Mouse (Mus musculus) intestine, embryonic 16.5 days (tissue): ENCODE results near the gene Sppl3. TPM values are rescaled to one million over a fixed set of nuclear protein-coding genes. Genes with fewer than 3 reads are reported as not detected.

Source experiments
- ATAC-seq: fragments of 200-750 bp; cut with Nextera tagmentation; 2 replicates; pipeline ENCODE4 v1.8.0; 2017; ENCODE audit warnings: moderate TSS enrichment, moderate library complexity
- H3K27ac ChIP-seq: fragments of 300-500 bp; sonication (generic); 2 replicates; pipeline ENCODE4 v1.5.1; 2014; ENCODE audit warnings: mild to moderate bottlenecking, low read length
- H3K27me3 ChIP-seq: fragments of 300-500 bp; sonication (generic); replicated peaks from 2 replicates; pipeline ENCODE4 v1.6.1; 2014; ENCODE audit warnings: low read length, control low read depth, mixed read lengths; ENCODE audit not compliant: control insufficient read depth, insufficient read depth
- H3K36me3 ChIP-seq: fragments of 300-500 bp; sonication (generic); 2 replicates; pipeline ENCODE4 v1.6.1; 2014; ENCODE audit warnings: low read length, control low read depth; ENCODE audit not compliant: control insufficient read depth, insufficient read depth
- H3K4me1 ChIP-seq: fragments of 300-500 bp; sonication (generic); 2 replicates; pipeline ENCODE4 v1.6.1; 2014; ENCODE audit warnings: low read length, control low read depth, mixed read lengths; ENCODE audit not compliant: control insufficient read depth, insufficient read depth
- H3K4me2 ChIP-seq: fragments of 300-500 bp; sonication (generic); 2 replicates; pipeline ENCODE4 v1.6.1; 2014; ENCODE audit warnings: low read depth, low read length, control low read depth
- H3K4me3 ChIP-seq: fragments of 300-500 bp; sonication (generic); 2 replicates; pipeline ENCODE4 v1.5.1; 2014; ENCODE audit warnings: mild to moderate bottlenecking, low read length
- H3K9ac ChIP-seq: fragments of 300-500 bp; sonication (generic); 2 replicates; pipeline ENCODE4 v1.6.1; 2014; ENCODE audit warnings: low read depth, low read length
- H3K9me3 ChIP-seq: fragments of 300-500 bp; sonication (generic); 2 replicates; pipeline ENCODE4 v1.6.1; 2016; ENCODE audit warnings: low read length, control low read depth; ENCODE audit not compliant: control insufficient read depth
- WGBS: fragments of 180-500 bp; shearing (Covaris S2); extraction: QIAGEN DNeasy Blood & Tissue Kit; methylation state at CpG from one replicate; pipeline ENCODE4 v1.1.7; 2014; 5-methylcytosine and 5-hydroxymethylcytosine counted together
- polyA plus RNA-seq: library from polyadenylated mRNA; unstranded; fragments of >200 nt; fragmentation: Nextera tagmentation; extraction: Ambion mirVana; gene quantifications from 2 replicates; pipeline ENCODE4 v1.2.1, GENCODE M21; 2015

The Sppl3 gene
- polyA plus RNA-seq, 1 experiment from 2014 or later: 8.6 TPM

- Histone ChIP-seq H3K36me3 (peaks cover 12% of the 10 kb centered on the region), H3K27ac (no peak overlapping the region), H3K9me3 (no peaks in the 10 kb centered on the region), H3K4me2 (no peak overlapping the region), H3K4me1 (peaks cover 9% of the 10 kb centered on the region; the same call in 1 of the 2 replicates), H3K27me3 (no peaks in the 10 kb centered on the region), H3K9ac (no peak overlapping the region), H3K4me3 (no peak overlapping the region)
- ATAC-seq: no peak
- 82% methylated on average over 13 of the region's 13 CpGs for WGBS
Observed at GRCm38 (mm10) chr5:115117467-115117866, 106.5 kb downstream of the Sppl3 start.

DNA sequence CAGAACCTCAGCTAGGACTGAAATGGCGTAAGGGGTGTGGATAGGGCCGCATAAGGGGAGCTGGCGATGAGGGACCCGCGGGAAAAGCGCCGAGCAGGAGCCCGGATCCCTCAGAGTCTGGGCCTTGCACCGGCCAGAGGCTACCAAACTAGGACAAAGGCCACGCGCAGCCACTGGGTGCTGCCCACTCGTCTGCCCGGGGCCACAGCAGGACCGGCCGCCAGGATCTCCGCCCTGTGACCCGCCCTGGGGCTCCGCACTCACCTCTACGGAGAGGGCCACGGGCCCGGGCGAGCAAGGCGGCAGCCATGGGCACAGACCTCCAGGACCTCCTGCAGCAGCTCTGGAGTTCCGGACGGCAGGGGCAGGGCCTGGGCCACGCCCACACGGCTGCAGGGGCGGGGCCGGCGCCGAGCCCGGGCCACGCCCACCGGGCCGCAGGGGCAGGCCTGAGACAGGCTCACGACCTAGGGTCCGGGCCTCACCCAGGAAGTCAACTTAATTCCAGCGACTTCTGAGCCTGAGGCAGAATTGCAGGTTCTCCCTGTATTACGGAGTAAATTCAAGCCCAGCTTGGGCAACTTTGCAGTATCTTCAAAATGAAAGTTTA lies 108.1 kb downstream of the Sppl3 start, which contains the start of gene Acads:
Gene Acads, minus strand, starts transcription at position 386 of the 610 bp plus-strand sequence.
- under 1% methylated on average over 39 of the region's 39 CpGs for WGBS
- peak; percentile 96 for ATAC-seq
- Histone ChIP-seq H3K4me3 (peak within 1 kb of the TSS; percentile 97), H3K36me3 (peaks cover 9% of the 10 kb centered on the region; the same call in 1 of the 2 replicates), H3K27me3 (no peaks in the 10 kb centered on the region), H3K9me3 (no peaks in the 10 kb centered on the region), H3K4me1 (peaks cover 9% of the 10 kb centered on the region; the same call in 1 of the 2 replicates), H3K27ac (peak within 1 kb of the TSS; percentile 88), H3K9ac (peak within 1 kb of the TSS; percentile 96), H3K4me2 (peak within 1 kb of the TSS; percentile 74)

- Histone ChIP-seq H3K27me3 (no peaks in the 10 kb centered on the region), H3K4me2 (no peak overlapping the region), H3K27ac (no peak overlapping the region), H3K4me3 (no peak overlapping the region), H3K9ac (no peak overlapping the region), H3K9me3 (no peaks in the 10 kb centered on the region), H3K4me1 (peaks cover 18% of the 10 kb centered on the region), H3K36me3 (peaks cover 11% of the 10 kb centered on the region; the same call in 1 of the 2 replicates)
- ATAC-seq: no peak
- WGBS: 85% methylated on average over 5 of the region's 5 CpGs
Observed at GRCm38 (mm10) chr5:115120978-115121377, 110.0 kb downstream of the Sppl3 start.

DNA sequence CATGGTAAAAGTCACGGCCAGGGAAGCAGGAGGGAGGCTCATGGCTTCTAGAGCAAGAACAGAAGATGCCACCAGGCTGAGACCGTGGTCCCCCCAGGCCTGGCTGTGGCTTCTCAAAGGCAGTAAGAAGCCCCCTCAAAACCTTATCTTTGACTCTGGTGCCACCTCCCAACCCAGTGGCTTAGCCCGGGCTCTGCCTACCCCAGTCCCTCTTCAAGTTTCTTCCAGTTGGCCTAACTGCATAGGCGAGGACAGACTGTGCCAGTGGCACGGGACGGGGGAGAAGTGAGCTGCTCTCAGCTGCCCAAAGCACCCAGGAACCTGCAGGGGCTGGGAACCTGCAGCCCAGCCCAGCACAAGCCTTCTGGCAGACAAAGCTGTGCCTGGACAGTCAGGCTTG lies 113.8 kb downstream of the Sppl3 start:
- Histone ChIP-seq H3K27ac (no peak overlapping the region), H3K4me3 (no peak overlapping the region), H3K36me3 (peaks cover 9% of the 10 kb centered on the region), H3K9me3 (no peaks in the 10 kb centered on the region), H3K4me2 (no peak overlapping the region), H3K4me1 (peaks cover 10% of the 10 kb centered on the region; the same call in 1 of the 2 replicates), H3K9ac (no peak overlapping the region), H3K27me3 (no peaks in the 10 kb centered on the region)
- peak; percentile 7; the same call in 1 of the 2 replicates for ATAC-seq
- 94% methylated on average over 6 of the region's 6 CpGs for WGBS

DNA sequence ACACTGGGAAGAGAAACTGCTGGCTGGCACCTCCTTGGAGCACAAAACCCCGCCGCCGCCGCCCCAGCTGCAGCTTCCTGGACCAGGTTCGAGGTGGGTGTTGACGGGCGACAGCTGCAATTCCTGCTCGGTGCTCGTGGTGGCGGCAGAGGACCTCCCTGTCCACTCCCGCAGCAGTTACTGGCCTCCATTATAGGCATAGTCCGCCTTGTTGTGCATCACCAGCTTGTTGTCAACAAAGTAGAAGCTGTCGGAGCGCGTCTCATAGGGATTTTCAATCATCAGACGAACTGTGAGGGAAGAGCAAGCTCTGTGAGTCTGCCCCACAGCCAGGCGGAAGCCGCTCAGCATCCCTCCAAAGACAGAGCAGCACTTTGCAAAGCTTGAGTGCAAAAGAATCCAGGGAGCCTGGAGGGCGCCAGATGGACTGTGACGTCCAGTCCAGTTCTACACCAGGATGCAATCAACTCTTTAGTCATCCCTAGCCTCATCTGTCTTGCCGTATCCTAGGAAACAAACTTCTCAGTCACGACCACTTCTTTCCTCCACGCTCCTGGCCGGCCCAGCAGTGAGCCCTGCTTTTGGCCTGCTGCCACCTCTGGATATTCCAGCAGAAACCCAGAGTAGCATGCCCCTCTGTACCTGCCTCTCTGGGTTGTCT lies 114.4 kb downstream of the Sppl3 start:
- peaks cover 9% of the 10 kb centered on the region for H3K36me3 ChIP-seq
- peak overlapping the region; percentile 13; the same call in 1 of the 2 replicates for H3K27ac ChIP-seq
- no peak overlapping the region for H3K4me2 ChIP-seq
- peak overlapping the region; percentile 40; the same call in 1 of the 2 replicates for H3K9ac ChIP-seq
- peaks cover 10% of the 10 kb centered on the region; the same call in 1 of the 2 replicates for H3K4me1 ChIP-seq
- peak; percentile 78 for ATAC-seq
- H3K27me3 ChIP-seq: no peaks in the 10 kb centered on the region
- H3K9me3 ChIP-seq: no peaks in the 10 kb centered on the region
- 23% methylated on average over 24 of the region's 24 CpGs for WGBS
- H3K4me3 ChIP-seq: no peak overlapping the region

DNA sequence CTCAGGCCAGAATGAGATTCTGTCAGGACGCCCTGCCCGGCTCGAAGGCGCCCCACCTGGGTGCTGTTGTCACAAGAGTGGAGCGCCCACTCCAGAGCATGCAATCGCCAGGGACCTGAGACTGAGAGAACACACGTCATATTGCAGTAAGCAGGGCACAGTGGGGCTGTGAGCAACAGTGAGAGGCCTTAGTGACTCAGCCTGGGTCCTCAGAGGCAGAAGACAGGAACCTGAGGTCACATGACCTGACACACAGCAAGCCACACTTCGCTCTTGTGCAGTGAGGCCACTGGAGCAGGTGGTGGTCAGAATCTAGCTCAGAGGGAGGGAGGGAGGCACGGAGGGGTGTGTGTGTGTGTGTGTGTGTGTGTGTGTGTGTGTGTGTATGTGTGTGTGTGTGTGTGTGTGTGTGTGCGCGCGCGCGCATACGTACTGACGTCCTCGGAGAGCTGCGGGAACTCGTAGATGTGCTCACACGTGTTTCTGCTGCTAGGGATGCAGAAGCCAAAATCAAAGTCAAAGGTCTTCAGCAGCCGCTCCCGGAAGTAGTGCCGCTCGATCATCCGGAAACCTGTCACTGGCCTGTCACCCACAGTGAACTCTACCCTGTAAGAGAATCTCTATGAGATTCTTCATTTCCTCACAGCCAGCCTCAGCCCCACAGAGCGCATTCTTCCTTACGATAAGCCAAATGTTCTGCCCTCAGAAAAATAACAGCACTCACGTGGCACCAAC lies 115.8 kb downstream of the Sppl3 start:
- ATAC-seq: no peak

GRCm38 (mm10) chr5:115127421-115128179 lies 116.7 kb downstream of the Sppl3 start:
- Histone ChIP-seq H3K27ac (no peak overlapping the region), H3K4me3 (no peak overlapping the region), H3K9ac (no peak overlapping the region), H3K27me3 (no peaks in the 10 kb centered on the region), H3K4me1 (peaks cover 10% of the 10 kb centered on the region; the same call in 1 of the 2 replicates), H3K36me3 (peaks cover 9% of the 10 kb centered on the region), H3K9me3 (no peaks in the 10 kb centered on the region), H3K4me2 (no peak overlapping the region)
- no peak for ATAC-seq
- WGBS: 94% methylated on average over 22 of the region's 22 CpGs

More for the DNA sequence above, 115.8 kb downstream of the Sppl3 start:
- Histone ChIP-seq H3K27me3 (no peaks in the 10 kb centered on the region), H3K9ac (no peak overlapping the region), H3K9me3 (no peaks in the 10 kb centered on the region), H3K27ac (no peak overlapping the region), H3K4me1 (peaks cover 10% of the 10 kb centered on the region; the same call in 1 of the 2 replicates), H3K4me2 (no peak overlapping the region), H3K4me3 (no peak overlapping the region), H3K36me3 (peaks cover 9% of the 10 kb centered on the region)
- 88% methylated on average over 28 of the region's 28 CpGs for WGBS

GRCm38 (mm10) chr5:115129328-115129727 lies 118.4 kb downstream of the Sppl3 start:
- Histone ChIP-seq H3K9ac (no peak overlapping the region), H3K27me3 (no peaks in the 10 kb centered on the region), H3K4me2 (no peak overlapping the region), H3K27ac (no peak overlapping the region), H3K9me3 (no peaks in the 10 kb centered on the region), H3K4me3 (no peak overlapping the region), H3K36me3 (peaks cover 6% of the 10 kb centered on the region), H3K4me1 (peaks cover 19% of the 10 kb centered on the region)
- 90% methylated on average over 6 of the region's 6 CpGs for WGBS
- ATAC-seq: no peak
